Mouse (Mus musculus) stomach, postnatal 0 days (tissue): ENCODE data around the gene Lexm.

Source experiments
- CTCF ChIP-seq: IDR thresholded peaks from 2 replicates; pipeline ENCODE4 v1.5.1; 2016; ENCODE audit warnings: antibody characterized with exemption, low read depth, mild to moderate bottlenecking, moderate library complexity
- EP300 ChIP-seq: optimal IDR thresholded peaks from 2 replicates; pipeline ENCODE3; 2016; ENCODE audit warnings: antibody characterized with exemption

GRCm38 (mm10) chr4:106577511-106577910 is 39.5 kb downstream of the Lexm start:
- no peak for TF ChIP-seq CTCF
- TF ChIP-seq EP300, result no peak
